Mouse (Mus musculus) heart, embryonic 14.5 days (tissue): ENCODE results near the gene Fbxo27. TPM values are rescaled to one million over a fixed set of nuclear protein-coding genes. Genes with fewer than 3 reads are reported as not detected.
"Not testable (repeated sequence)": the region's sequence is repeated elsewhere in the genome, so short reads cannot be mapped to it uniquely, and the experiment has no call there.

Experiments
- ATAC-seq: fragments of 200-750 bp; cut with Nextera tagmentation; 2 replicates; pipeline ENCODE4 v1.8.0; 2017; ENCODE audit warnings: low read depth, moderate TSS enrichment; ENCODE audit not compliant: insufficient number of reproducible peaks, insufficient read depth, low FRiP score
- H3K27ac ChIP-seq, 2 experiments: fragments of 200-500 bp in 1 of 2; fragments of 300-500 bp in 1 of 2; sonication (generic) in 1 of 2; replicated peaks in 1 of 2; 2 replicates each; pipeline ENCODE4 v1.5.1; 2012 to 2014; ENCODE audit warnings: low read depth in 2 of 2, low read length in 2 of 2, control low read depth in 1 of 2, mild to moderate bottlenecking in 1 of 2, mixed read lengths in 1 of 2; ENCODE audit not compliant: control insufficient read depth in 1 of 2, insufficient read depth in 1 of 2
- H3K27me3 ChIP-seq: fragments of 300-500 bp; sonication (generic); 2 replicates; pipeline ENCODE4 v1.6.1; 2014; ENCODE audit warnings: mild to moderate bottlenecking, low read length, control low read depth; ENCODE audit not compliant: control insufficient read depth, insufficient read depth
- H3K36me3 ChIP-seq: fragments of 300-500 bp; sonication (generic); 2 replicates; pipeline ENCODE4 v1.6.1; 2014; ENCODE audit warnings: mild to moderate bottlenecking, control low read depth, low read length, mixed read lengths; ENCODE audit not compliant: control insufficient read depth, insufficient read depth
- H3K4me1 ChIP-seq, 2 experiments: fragments of 200-500 bp in 1 of 2; fragments of 300-500 bp in 1 of 2; sonication (generic) in 1 of 2; 2 replicates each; pipeline ENCODE4 v1.6.1; 2012 to 2014; ENCODE audit warnings: low read length in 2 of 2, control low read depth in 1 of 2, mixed read lengths in 1 of 2; ENCODE audit not compliant: control insufficient read depth in 2 of 2, insufficient read depth in 2 of 2
- H3K4me2 ChIP-seq: fragments of 300-500 bp; sonication (generic); 2 replicates; pipeline ENCODE4 v1.6.1; 2014; ENCODE audit warnings: mild to moderate bottlenecking, low read length
- H3K4me3 ChIP-seq, 2 experiments: fragments of 200-500 bp in 1 of 2; fragments of 300-500 bp in 1 of 2; sonication (generic) in 1 of 2; 2 replicates each; pipeline ENCODE4 v1.5.1; 2012 to 2014; ENCODE audit warnings: low read length in 2 of 2, mild to moderate bottlenecking in 2 of 2, control low read depth in 1 of 2, low read depth in 1 of 2, moderate library complexity in 1 of 2; ENCODE audit not compliant: control insufficient read depth in 1 of 2, insufficient read depth in 1 of 2
- H3K9ac ChIP-seq: fragments of 300-500 bp; sonication (generic); 2 replicates; pipeline ENCODE4 v1.6.1; 2014; ENCODE audit warnings: mild to moderate bottlenecking, low read length
- H3K9me3 ChIP-seq: fragments of 300-500 bp; sonication (generic); 2 replicates; pipeline ENCODE4 v1.6.1; 2016; ENCODE audit warnings: low read length, control low read depth; ENCODE audit not compliant: control insufficient read depth
- WGBS: fragments of 180-500 bp; shearing (Covaris S2); extraction: QIAGEN DNeasy Blood & Tissue Kit; methylation state at CpG from one replicate; pipeline ENCODE4 v1.1.7; 2014; 5-methylcytosine and 5-hydroxymethylcytosine counted together
- polyA plus RNA-seq: library from polyadenylated mRNA; unstranded; fragments of >200 nt; fragmentation: Nextera tagmentation; extraction: Ambion mirVana; gene quantifications from 2 replicates; pipeline ENCODE4 v1.2.1, GENCODE M21; 2014

Fbxo27 gene
- polyA plus RNA-seq, 1 experiment from 2014 or later, result 4.2 TPM

DNA sequence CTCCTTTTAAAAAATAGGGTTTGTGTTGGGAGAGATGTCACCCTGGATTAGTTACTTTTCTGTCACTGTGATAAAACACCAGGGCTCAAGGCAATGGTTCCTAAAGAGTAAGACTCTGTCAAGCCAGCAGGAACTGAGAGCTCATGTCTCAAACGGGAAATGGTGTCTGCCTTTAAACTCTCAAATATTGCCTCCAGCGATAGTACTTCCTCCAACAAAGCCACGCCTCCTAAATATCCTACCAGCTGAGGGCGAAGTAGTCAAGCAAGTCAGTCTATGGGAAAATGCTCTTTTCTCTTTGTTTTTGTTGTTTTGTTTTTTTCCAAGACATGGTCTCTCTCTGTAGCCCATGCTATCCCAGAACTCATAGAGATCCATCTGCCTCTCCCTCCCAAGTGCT is 21.5 kb upstream of the Fbxo27 start:
- Histone ChIP-seq H3K36me3 (no peaks in the 10 kb centered on the region), H3K27ac (no peak overlapping the region), H3K9ac (no peak overlapping the region), H3K4me2 (no peak overlapping the region), H3K9me3 (no peaks in the 10 kb centered on the region), H3K4me3 (no peak overlapping the region), H3K27me3 (no peaks in the 10 kb centered on the region), H3K4me1 (no peaks in the 10 kb centered on the region)
- no peak for ATAC-seq
- WGBS, result 59% methylated on average over 4 of the region's 4 CpGs

DNA sequence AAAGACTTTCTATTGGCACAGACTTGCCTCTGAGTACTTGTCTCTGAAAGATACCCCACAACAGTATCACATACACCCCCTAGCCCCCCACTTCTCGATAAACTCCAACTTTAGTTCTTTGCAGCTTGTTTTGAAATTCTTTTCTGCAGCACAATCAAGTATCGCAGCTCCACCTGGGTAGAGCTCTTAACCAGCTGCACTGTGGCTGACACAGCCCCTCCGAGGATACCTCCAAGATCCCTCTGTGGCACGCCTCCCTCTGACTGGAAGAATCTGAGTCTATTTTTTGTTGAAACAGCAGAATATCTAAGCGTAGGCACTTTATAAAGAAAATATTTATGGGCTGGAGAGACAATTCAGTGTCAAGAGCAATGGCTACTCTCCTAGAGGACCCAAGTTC is 20.4 kb upstream of the Fbxo27 start:
- H3K9me3 ChIP-seq, result no peaks in the 10 kb centered on the region
- 86% methylated on average over 5 of the region's 5 CpGs for WGBS
- H3K9ac ChIP-seq, result no peak overlapping the region
- no peak overlapping the region for H3K4me2 ChIP-seq
- no peak for ATAC-seq
- H3K4me1 ChIP-seq, result no peaks in the 10 kb centered on the region
- H3K36me3 ChIP-seq, result no peaks in the 10 kb centered on the region
- H3K27ac ChIP-seq, result no peak overlapping the region
- no peaks in the 10 kb centered on the region for H3K27me3 ChIP-seq
- no peak overlapping the region for H3K4me3 ChIP-seq

DNA sequence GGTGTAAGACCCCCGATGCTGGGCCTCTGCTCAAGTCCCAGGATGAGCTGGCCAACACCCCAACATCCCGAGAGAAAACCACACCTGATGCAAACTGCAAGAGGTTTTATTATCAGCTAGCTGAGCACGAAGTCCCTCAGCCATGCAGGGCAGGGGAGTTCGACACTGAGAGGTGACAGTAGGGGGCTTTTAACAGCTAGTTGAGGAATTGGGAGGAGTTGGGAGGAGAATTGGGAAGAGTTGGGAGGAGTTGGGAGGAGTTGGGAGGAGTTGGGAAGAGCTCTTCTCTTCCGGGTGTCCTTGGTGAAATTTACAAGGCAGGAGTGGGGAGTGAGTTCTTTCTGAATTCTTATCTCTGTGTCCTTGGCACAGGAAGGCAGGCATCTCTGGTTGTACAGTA is 19.9 kb upstream of the Fbxo27 start:
- 45% methylated on average over 5 of the region's 5 CpGs for WGBS
- H3K4me3 ChIP-seq, H3K9ac ChIP-seq: not testable (repeated sequence)

DNA sequence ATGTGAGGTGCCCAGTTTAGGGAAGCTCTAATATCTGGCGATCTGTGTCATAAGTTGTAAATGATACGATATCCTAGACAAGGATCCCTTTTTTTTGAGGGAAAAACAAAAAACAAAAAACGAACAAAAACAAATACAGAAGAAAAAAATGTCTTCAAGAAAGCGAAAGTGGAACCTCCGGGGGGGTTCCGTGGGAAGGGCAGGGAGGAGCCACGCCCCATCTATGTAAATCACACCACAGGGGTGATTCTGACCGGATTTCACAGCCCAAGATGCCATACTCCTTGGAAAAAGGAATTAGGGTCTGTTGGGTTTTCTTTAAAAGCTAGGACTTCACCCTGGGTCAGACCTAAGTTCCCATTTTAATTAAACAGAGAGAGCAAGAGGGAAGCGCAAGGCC is 17.7 kb upstream of the Fbxo27 start:
- Histone ChIP-seq H3K36me3 (no peaks in the 10 kb centered on the region), H3K9me3 (no peaks in the 10 kb centered on the region), H3K27me3 (no peaks in the 10 kb centered on the region), H3K4me2 (no peak overlapping the region), H3K4me3 (no peak overlapping the region), H3K9ac (no peak overlapping the region), H3K27ac (no peak overlapping the region), H3K4me1 (peaks cover 5 to 7% of the 10 kb centered on the region in 2 experiments; a peak in 3 of 4 replicates)
- 64% methylated on average over 9 of the region's 9 CpGs for WGBS
- ATAC-seq, result no peak

More for the DNA sequence above, 19.9 kb upstream of the Fbxo27 start:
- not testable (repeated sequence) for H3K4me2 ChIP-seq, ATAC-seq, H3K4me1 ChIP-seq, H3K27ac ChIP-seq, H3K9me3 ChIP-seq, H3K27me3 ChIP-seq, H3K36me3 ChIP-seq

DNA sequence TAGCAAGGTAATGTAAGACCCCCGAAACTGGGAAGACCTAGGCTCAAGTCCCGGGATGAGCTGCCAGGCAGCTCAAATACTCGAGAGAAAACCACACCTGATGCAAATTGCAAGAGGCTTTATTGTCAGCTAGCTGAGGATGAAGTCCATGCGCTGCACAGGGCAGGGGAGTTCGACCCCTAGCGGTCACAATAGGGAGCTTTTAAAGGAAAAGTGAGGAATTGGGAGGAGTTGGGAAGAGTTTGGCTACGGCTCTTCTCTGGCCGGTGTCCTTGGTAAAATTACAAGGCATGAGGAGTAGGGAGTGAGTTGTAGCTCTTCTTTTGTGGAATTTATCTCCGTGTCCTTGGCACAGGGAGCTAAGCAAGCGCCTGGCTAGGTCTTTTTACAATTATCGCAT is 16.9 kb upstream of the Fbxo27 start:
- Histone ChIP-seq H3K4me2 (no peak overlapping the region), H3K9ac (no peak overlapping the region), H3K27me3 (no peaks in the 10 kb centered on the region), H3K4me1 (peaks cover 5 to 7% of the 10 kb centered on the region in 2 experiments; a peak in 3 of 4 replicates), H3K4me3 (no peak overlapping the region), H3K36me3 (no peaks in the 10 kb centered on the region), H3K27ac (no peak overlapping the region), H3K9me3 (no peaks in the 10 kb centered on the region)
- ATAC-seq, result no peak
- 42% methylated on average over 11 of the region's 11 CpGs for WGBS

DNA sequence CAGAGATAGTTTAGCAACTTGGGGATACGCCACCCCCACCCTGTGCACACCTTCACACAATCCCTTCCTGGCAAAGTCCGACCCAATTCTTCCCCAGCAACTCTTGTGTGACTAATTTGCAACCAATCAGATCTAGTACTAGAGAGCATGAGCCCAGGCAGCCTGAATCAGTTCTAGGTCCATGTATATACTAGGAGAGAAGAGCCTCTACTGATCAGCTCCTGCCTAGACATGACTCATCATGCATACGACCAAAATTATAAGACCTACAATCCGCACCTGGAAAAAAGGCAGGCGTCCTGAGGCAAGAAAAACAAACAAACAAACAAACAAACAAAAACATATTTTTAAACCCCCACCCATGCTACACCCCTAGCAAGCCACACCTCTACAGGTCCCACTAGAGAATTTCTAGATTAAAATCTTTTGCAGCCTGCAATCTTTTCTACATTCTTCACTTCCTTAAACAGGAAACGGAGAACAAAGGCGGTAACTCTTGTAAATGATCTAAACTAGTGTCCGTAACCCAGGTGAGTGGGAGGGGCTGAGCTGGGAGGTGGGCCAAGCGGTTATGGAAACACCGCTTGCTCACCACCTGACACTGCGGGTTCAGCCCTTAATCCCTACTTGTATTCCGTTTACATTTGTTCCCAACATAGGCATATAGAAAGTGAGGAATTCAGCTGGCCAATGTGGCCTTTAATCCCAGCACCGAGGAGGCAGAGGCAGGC is 15.7 kb upstream of the Fbxo27 start:
- Histone ChIP-seq H3K4me1 (peaks cover 5 to 7% of the 10 kb centered on the region in 2 experiments; a peak in 3 of 4 replicates), H3K27me3 (no peaks in the 10 kb centered on the region), H3K36me3 (no peaks in the 10 kb centered on the region), H3K27ac (no peak overlapping the region), H3K4me3 (no peak overlapping the region), H3K9ac (no peak overlapping the region), H3K9me3 (no peaks in the 10 kb centered on the region), H3K4me2 (no peak overlapping the region)
- no peak for ATAC-seq
- whole genome bisulfite sequencing, result 77% methylated on average over 13 of the region's 13 CpGs

DNA sequence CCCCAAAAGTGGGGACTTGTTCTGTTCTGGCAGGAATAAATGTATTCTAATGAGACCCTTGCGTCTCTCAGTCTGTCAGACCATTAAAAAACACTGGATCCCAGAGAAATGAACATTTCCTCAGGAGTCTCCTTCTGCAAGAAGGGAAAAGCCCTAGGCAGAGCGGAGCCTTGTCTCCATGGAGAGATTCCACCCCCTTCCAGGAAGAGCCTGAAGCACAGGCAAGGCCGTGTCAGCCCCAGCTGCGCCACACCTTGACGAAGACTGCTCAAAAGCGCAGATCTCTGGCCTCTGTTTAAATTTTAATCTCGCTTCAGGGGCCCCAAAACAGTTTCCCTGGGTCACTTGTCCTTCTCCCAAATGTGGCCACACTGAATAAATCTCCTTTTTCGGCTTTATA is 15.0 kb upstream of the Fbxo27 start:
- WGBS, result 88% methylated on average over 8 of the region's 8 CpGs
- Histone ChIP-seq H3K27me3 (no peaks in the 10 kb centered on the region), H3K4me2 (no peak overlapping the region), H3K4me1 (peaks cover 5 to 7% of the 10 kb centered on the region in 2 experiments; a peak in 3 of 4 replicates), H3K9me3 (no peaks in the 10 kb centered on the region), H3K4me3 (no peak overlapping the region), H3K27ac (no peak overlapping the region), H3K36me3 (no peaks in the 10 kb centered on the region), H3K9ac (no peak overlapping the region)
- no peak for ATAC-seq

DNA sequence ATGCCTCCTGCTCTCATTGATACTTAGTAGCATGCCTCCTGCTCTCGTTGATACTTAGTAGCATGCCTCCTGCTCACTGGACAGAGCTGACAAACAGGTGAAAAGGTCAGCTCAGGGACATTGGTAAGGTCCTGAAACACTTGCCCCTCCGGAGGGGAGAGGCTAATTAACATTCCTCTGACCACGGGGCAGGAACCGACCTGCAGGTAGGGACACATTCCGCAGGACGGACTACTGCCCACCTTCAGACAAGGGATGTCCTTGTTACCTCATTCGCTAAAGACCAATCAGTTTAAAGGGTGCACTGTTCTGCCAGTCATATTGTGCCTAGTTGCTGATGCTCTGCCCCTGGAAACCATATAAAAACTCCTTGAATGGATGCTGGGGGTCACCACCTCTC is 1.6 kb upstream of the Fbxo27 start:
- H3K4me3 ChIP-seq, result no peak overlapping the region
- peaks cover 15% of the 10 kb centered on the region for H3K27me3 ChIP-seq
- WGBS, result 56% methylated on average over 7 of the region's 7 CpGs
- H3K9ac ChIP-seq, result no peak overlapping the region
- H3K4me2 ChIP-seq, result no peak overlapping the region
- no peak overlapping the region for H3K27ac ChIP-seq
- no peaks in the 10 kb centered on the region for H3K9me3 ChIP-seq
- no peak for ATAC-seq
- H3K36me3 ChIP-seq, result no peaks in the 10 kb centered on the region
- peaks cover 0 to 3% of the 10 kb centered on the region in 2 experiments; a peak in 1 of 4 replicates for H3K4me1 ChIP-seq
